Mouse (Mus musculus) small intestine, adult 2 months (tissue): ENCODE data around the gene Tmcc2.

ENCODE experiments used
- CTCF ChIP-seq: fragments of 200-500 bp; IDR thresholded peaks from 2 replicates; pipeline ENCODE4 v1.5.1; 2012; ENCODE audit warnings: low read depth, mild to moderate bottlenecking, control low read depth, inconsistent platforms, low read length, moderate library complexity, mixed read lengths; ENCODE audit not compliant: insufficient replicate concordance, insufficient read length; ENCODE audit errors: extremely low read depth
- POLR2A ChIP-seq: fragments of 200-500 bp; IDR thresholded peaks from 2 replicates; pipeline ENCODE4 v1.6.1; 2012; ENCODE audit warnings: low read depth, mild to moderate bottlenecking, control low read depth, inconsistent platforms, low read length, moderate library complexity

DNA sequence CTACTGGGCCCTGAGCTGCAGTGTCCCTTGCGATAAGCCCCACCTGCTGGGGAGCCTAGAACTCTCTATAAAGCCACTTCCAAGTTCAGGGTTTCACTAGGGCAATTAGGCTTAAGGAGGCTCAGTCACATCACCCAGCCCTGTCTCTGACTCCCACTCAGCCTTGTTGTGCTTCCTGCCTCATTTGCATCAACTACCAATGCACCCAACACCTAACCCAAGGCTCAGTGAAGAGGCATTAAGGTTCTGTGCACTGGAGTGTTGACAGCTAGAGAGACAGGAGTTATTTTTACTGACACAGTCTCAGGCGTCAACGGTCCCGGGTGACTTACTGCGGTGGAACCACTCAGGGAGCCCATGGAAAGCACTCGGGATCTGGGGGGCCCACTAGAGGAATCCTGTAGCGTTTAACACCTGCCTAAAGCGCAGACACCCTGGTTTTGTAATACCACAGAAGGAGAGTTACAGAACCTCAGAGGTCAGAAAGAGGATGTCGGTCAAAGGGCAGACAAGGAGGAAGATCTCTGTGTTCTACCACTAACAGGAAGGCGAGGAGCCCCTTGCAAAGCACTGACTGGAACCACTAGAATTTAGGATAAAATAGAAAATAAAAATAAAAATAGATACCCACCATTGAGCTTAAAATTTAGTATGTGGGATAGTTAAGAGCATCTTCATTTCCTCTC lies 79.8 kb downstream of the Tmcc2 start:
- TF ChIP-seq CTCF, result no peak
- no peak for TF ChIP-seq POLR2A
